Mouse (Mus musculus): ENCODE measurements around the gene Wfikkn2. TPM values are rescaled to one million over a fixed set of nuclear protein-coding genes. Genes with fewer than 3 reads are reported as not detected.

Wfikkn2 gene
- polyA plus RNA-seq, 1 experiment = 1.7 TPM

GRCm38 (mm10) chr11:94265134-94265785 lies 19.5 kb upstream of the Wfikkn2 start:
- H3K4me1 ChIP-seq (ENCODE audit: control insufficient read depth, insufficient read depth, low read length) = peaks cover 4% of the 10 kb centered on the region
- 1% methylated on average over 18 of the region's 18 CpGs for WGBS
- peak; percentile 56 for DNase-seq
- TF ChIP-seq POLR2A (IDR thresholded peaks at IDR 0.05; ENCODE audit: borderline replicate concordance, extremely low read depth, low read depth, low read length) = peak; percentile 23; the same call in 1 of the 2 replicates
- TF ChIP-seq CTCF (IDR thresholded peaks at IDR 0.05; ENCODE audit: insufficient read depth, low read length) = peak; percentile 15; the same call in 1 of the 2 replicates
- H3K4me3 ChIP-seq (replicated peaks; ENCODE audit: extremely low read depth, low read depth, low read length) = peak overlapping the region; percentile 35

- DNase-seq = no peak
- TF ChIP-seq POLR2A (IDR thresholded peaks at IDR 0.05; ENCODE audit: borderline replicate concordance, extremely low read depth, low read depth, low read length) (no peak), CTCF (IDR thresholded peaks at IDR 0.05; ENCODE audit: insufficient read depth, low read length) (no peak)
- 70% methylated on average over 6 of the region's 6 CpGs for WGBS
- Histone ChIP-seq H3K4me3 (replicated peaks; ENCODE audit: extremely low read depth, low read depth, low read length) (no peak overlapping the region), H3K4me1 (ENCODE audit: control insufficient read depth, insufficient read depth, low read length) (peaks cover 4% of the 10 kb centered on the region)
These were observed 16.0 kb upstream of the Wfikkn2 start for GRCm38 (mm10) chr11:94261585-94262370.

- TF ChIP-seq POLR2A (IDR thresholded peaks at IDR 0.05; ENCODE audit: borderline replicate concordance, extremely low read depth, low read depth, low read length) (no peak), CTCF (IDR thresholded peaks at IDR 0.05; ENCODE audit: insufficient read depth, low read length) (no peak)
- WGBS = 64% methylated on average over 4 of the region's 4 CpGs
- DNase-seq = no peak
- H3K4me3 ChIP-seq (replicated peaks; ENCODE audit: extremely low read depth, low read depth, low read length) = no peak overlapping the region
- no peaks in the 10 kb centered on the region for H3K4me1 ChIP-seq (ENCODE audit: control insufficient read depth, insufficient read depth, low read length)
These were observed 14.0 kb upstream of the Wfikkn2 start for GRCm38 (mm10) chr11:94259814-94260213.

- no peak overlapping the region for H3K4me3 ChIP-seq (replicated peaks; ENCODE audit: extremely low read depth, low read depth, low read length)
- TF ChIP-seq POLR2A (IDR thresholded peaks at IDR 0.05; ENCODE audit: borderline replicate concordance, extremely low read depth, low read depth, low read length) (no peak), CTCF (IDR thresholded peaks at IDR 0.05; ENCODE audit: insufficient read depth, low read length) (no peak)
- H3K4me1 ChIP-seq (ENCODE audit: control insufficient read depth, insufficient read depth, low read length) = no peaks in the 10 kb centered on the region
- WGBS = 44% methylated on average over 14 of the region's 14 CpGs
- no peak for DNase-seq
These were observed 12.2 kb upstream of the Wfikkn2 start for GRCm38 (mm10) chr11:94257987-94258386.

GRCm38 (mm10) chr11:94255733-94256132 lies 9.9 kb upstream of the Wfikkn2 start:
- Histone ChIP-seq H3K4me1 (ENCODE audit: control insufficient read depth, insufficient read depth, low read length) (no peaks in the 10 kb centered on the region), H3K4me3 (replicated peaks; ENCODE audit: extremely low read depth, low read depth, low read length) (no peak overlapping the region)
- TF ChIP-seq POLR2A (IDR thresholded peaks at IDR 0.05; ENCODE audit: borderline replicate concordance, extremely low read depth, low read depth, low read length) = no peak
- TF ChIP-seq CTCF (IDR thresholded peaks at IDR 0.05; ENCODE audit: insufficient read depth, low read length) = no peak
- DNase-seq = no peak
- 76% methylated on average over 5 of the region's 5 CpGs for WGBS

GRCm38 (mm10) chr11:94253691-94254090 lies 7.9 kb upstream of the Wfikkn2 start:
- Histone ChIP-seq H3K4me3 (replicated peaks; ENCODE audit: extremely low read depth, low read depth, low read length) (no peak overlapping the region), H3K4me1 (ENCODE audit: control insufficient read depth, insufficient read depth, low read length) (no peaks in the 10 kb centered on the region)
- no peak for DNase-seq
- 81% methylated on average over 10 of the region's 10 CpGs for WGBS
- TF ChIP-seq CTCF (IDR thresholded peaks at IDR 0.05; ENCODE audit: insufficient read depth, low read length) (no peak), POLR2A (IDR thresholded peaks at IDR 0.05; ENCODE audit: borderline replicate concordance, extremely low read depth, low read depth, low read length) (no peak)

- H3K4me3 ChIP-seq (replicated peaks; ENCODE audit: extremely low read depth, low read depth, low read length) = no peak overlapping the region
- DNase-seq = no peak
- no peak for TF ChIP-seq POLR2A (IDR thresholded peaks at IDR 0.05; ENCODE audit: borderline replicate concordance, extremely low read depth, low read depth, low read length)
- no peak for TF ChIP-seq CTCF (IDR thresholded peaks at IDR 0.05; ENCODE audit: insufficient read depth, low read length)
- H3K4me1 ChIP-seq (ENCODE audit: control insufficient read depth, insufficient read depth, low read length) = no peaks in the 10 kb centered on the region
- WGBS = 72% methylated on average over 9 of the region's 9 CpGs
These were observed 7.4 kb upstream of the Wfikkn2 start for GRCm38 (mm10) chr11:94253156-94253555.

GRCm38 (mm10) chr11:94246789-94247061 lies 920 bp upstream of the Wfikkn2 start:
- DNase-seq = no peak
- H3K4me3 ChIP-seq (replicated peaks; ENCODE audit: extremely low read depth, low read depth, low read length) = no peak overlapping the region
- TF ChIP-seq POLR2A (IDR thresholded peaks at IDR 0.05; ENCODE audit: borderline replicate concordance, extremely low read depth, low read depth, low read length) (no peak), CTCF (IDR thresholded peaks at IDR 0.05; ENCODE audit: insufficient read depth, low read length) (no peak)
- 57% methylated on average over 8 of the region's 8 CpGs for WGBS
- peaks cover 2% of the 10 kb centered on the region; the same call in 1 of the 2 replicates for H3K4me1 ChIP-seq (ENCODE audit: control insufficient read depth, insufficient read depth, low read length)

- Histone ChIP-seq H3K4me3 (replicated peaks; ENCODE audit: extremely low read depth, low read depth, low read length) (no peak overlapping the region), H3K4me1 (ENCODE audit: control insufficient read depth, insufficient read depth, low read length) (peaks cover 2% of the 10 kb centered on the region; the same call in 1 of the 2 replicates)
- DNase-seq = no peak
- TF ChIP-seq CTCF (IDR thresholded peaks at IDR 0.05; ENCODE audit: insufficient read depth, low read length) = no peak
- TF ChIP-seq POLR2A (IDR thresholded peaks at IDR 0.05; ENCODE audit: borderline replicate concordance, extremely low read depth, low read depth, low read length) = no peak
- WGBS = 75% methylated on average over 9 of the region's 9 CpGs
These were observed 1.4 kb downstream of the Wfikkn2 start for GRCm38 (mm10) chr11:94244385-94244784.
